Mouse (Mus musculus) E14TG2a.4 (cell line): ENCODE data around the gene Ghitm.

Experiments
- CTCF ChIP-seq: conservative IDR thresholded peaks from 2 replicates; pipeline ENCODE4 v1.5.1; 2014; ENCODE audit warnings: low read length
- NANOG ChIP-seq: IDR thresholded peaks from 2 replicates; pipeline ENCODE4 v1.6.1; 2014; ENCODE audit warnings: borderline replicate concordance, low read length, mixed read lengths

GRCm38 (mm10) chr14:37127652-37128051 is 7.4 kb downstream of the Ghitm start:
- peak; percentile 83 for TF ChIP-seq CTCF
- TF ChIP-seq NANOG: no peak
